Mouse (Mus musculus): ENCODE data around the gene Morn3. TPM values are rescaled to one million over a fixed set of nuclear protein-coding genes. Genes with fewer than 3 reads are reported as not detected.

The Morn3 gene
- total RNA-seq, 2 experiments from 2014 or later, result not detected

- intact Hi-C loops (cut with DNase I), result no loop called here
These were observed 49.3 kb downstream of the Morn3 start for GRCm38 (mm10) chr5:122997205-122998204.

DNA sequence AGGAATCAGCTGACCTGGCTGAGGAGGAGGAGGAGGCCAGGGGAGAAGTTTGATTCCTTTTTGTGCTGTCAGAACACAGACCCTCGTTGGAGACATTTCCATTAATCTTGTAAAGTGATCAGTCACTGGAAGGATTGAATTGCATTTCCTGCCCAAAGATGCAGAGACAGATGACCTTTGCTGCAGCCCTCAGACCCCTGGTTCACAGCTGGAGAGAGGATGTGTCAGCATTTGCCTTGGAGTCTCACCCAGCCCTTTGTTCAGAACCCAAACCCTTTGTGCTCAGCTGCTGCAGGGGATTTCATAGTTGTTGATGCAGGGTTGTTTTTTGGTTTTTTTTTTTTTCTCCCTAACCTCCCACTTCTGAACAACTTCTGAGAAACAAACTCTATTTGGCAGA lies 51.9 kb downstream of the Morn3 start:
- intact Hi-C loops (cut with DNase I), result no loop called here
- no peak for DNase-seq

More at GRCm38 (mm10) chr5:122997205-122998204, 49.3 kb downstream of the Morn3 start:
- DNase-seq, result no peak

DNA sequence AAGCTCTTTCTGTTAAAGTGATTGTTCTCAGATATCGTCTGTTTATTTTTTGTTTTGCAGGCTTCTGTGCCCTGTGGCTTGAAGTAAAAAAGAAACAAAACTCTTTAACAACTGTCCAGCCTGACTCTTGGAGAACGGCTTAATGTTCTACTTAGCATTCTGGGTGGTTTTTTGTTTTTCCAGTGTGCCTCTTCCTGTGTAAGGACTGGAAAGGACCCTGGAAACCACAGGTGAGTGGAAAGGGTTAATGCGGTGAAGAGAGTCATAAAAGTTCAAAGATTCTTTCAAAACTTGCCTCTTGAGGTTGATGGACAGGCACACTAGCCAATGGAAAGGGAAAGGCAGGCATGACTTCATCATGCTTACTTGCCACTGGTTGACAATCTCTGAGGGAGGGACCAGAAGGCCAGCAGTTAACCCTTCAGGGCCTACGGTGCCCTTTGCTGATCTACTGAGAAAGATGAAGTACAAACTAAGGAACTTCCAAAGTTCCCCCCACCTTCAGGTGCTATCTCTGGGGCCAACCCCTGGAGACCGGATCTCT lies 52.4 kb downstream of the Morn3 start:
- intact Hi-C loops (cut with DNase I), result no loop called here
- DNase-seq, result peak; percentile 96 to 97

- intact Hi-C loops (cut with DNase I), result no loop called here
- DNase-seq, result no peak
These were observed 53.0 kb downstream of the Morn3 start for GRCm38 (mm10) chr5:122993811-122994210.

DNA sequence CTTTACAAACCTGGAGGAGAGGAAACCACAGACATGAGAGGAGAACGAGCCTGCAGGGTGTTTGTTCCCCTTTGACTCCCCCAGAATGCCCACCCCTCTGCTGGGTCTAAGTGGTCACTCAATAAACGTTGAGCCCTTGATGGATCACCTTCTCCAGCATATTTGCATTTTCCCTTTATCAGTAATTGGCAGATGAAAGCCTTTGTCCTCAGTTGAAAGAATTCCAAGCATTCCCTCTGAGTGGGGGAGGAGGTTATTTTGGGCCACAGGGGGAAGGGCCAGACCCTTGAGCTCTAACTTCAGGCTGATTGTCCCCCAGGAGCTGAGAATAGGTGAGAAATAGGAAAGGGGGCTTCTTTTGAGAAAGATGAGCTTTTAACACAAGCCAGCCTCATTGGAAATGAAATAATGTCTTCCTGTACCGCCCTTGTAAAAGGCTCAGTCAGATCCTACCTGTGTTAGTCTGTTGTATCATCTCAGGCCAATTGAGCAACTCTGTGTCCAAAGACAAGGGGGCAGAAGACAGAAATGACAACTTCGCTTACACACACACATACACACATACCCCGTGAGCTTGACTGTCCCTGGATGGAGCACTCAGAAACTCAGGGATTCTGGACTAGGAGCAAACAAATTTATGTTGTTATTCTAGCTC lies 55.3 kb downstream of the Morn3 start:
- DNase-seq, result peak in 1 of 2 experiments; percentile 40
- intact Hi-C loops (cut with DNase I), result no loop called here

DNA sequence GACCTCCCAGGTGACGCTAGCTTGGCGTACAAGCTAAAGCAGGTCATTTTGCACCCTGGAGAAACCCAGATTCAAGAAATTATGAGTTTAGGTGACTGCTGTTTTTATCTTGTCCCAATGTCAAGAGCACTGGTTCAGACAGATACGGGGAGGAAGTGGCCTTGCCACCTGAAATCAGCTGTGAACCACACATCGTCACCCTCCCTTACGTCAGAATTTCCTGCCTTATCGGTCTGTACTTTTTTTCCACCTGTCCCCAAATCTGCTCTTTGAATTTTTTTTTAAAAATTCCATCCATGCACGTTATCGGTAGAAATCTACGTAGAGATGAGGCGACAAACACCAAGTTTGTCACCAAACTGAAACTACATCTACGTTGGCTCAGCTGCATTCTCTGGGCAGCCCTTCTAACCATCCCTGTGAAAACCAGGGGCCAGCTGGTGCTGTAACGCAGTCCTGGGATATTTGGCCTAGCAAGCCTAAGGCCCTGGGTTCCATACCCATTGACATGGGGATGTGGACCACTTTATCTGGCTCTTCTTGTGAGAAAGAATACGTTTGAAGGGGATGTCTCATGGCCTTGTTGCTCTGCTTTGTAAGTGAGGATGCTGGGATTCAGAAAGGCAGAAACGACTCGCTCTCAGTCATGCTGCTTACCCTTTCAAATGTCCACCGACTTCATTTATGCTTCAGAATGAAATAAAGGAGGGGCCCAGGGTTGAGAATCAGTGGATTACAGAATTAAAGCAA lies 56.2 kb downstream of the Morn3 start:
- intact Hi-C loops (cut with DNase I), result no loop called here
- DNase-seq, result no peak

DNA sequence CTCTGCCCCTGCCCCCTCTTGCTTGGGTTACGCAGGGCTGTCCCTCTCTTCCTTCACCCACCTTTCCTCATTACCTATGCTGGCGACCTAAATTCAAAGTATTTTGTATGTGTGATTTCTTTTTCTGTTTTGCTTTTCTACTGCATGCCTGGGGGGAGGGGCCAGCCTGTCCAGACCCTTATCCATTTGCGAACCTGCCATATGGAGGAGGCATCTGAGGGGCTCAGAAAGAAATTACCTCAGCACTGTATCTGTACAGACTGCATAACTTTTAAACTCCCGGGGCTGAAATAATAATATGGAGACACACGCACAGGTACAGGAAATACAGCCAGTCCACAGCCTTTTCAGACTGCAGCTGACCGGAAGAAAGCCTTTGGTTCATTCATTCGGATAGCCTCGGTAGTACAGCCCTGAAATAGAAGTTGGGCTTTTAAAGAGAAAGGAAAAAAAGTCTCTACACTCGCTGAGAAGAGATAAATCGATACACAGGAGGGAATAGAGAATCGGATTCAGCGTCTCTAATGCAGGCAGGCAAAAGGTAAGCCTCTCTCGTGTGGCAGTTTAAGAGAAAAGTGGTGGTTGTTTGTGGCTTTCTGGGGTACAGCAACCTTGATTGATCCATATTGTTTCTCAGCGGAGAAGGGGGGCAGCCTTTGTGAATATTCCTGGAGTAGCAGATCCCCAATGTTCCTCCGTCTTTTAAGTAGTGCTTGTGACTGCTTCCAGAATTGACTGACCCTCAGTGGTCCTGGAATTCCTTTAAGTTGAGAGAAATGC lies 57.1 kb downstream of the Morn3 start, which contains the start of gene Kdm2b:
Gene Kdm2b, minus strand, starts transcription at position 273 of the 780 bp plus-strand sequence.
- DNase-seq, result peak; percentile 27 to 49
- intact Hi-C loops (cut with DNase I), result loop anchor here (2.0 kb wide), 1 partner anchor 23 kb away; no protein-coding TSS in a partner anchor

DNA sequence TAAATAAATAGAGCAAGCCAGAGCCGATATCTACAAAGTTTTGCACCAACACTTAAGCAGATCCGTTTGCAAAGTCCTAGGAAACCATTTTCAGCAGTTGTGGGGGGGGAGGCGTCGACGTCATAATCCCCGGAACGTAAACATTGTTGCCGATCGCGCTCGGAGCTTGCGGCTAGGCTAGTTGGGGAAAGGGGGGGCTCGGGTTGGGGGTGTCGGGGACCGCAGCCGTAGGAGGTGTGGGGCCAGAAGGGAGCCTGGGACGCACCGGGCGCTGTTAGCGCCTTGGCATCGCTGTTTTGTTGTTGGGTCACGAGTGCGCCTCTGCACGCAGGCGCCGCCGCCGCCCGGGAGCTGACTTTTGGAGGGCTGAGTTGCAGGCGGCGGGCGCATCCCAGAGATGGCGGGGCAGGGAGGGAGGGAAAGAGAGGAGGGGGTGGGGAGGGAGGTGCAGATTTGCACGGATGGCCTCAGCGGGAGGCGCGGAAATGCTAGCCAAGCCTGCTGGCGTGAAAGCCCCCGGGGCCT lies 57.8 kb downstream of the Morn3 start:
- intact Hi-C loops (cut with DNase I), result loop anchor here (2.0 kb wide), 1 partner anchor 24 kb away; no protein-coding TSS in a partner anchor
- DNase-seq, result peak; percentile 81 to 83

DNA sequence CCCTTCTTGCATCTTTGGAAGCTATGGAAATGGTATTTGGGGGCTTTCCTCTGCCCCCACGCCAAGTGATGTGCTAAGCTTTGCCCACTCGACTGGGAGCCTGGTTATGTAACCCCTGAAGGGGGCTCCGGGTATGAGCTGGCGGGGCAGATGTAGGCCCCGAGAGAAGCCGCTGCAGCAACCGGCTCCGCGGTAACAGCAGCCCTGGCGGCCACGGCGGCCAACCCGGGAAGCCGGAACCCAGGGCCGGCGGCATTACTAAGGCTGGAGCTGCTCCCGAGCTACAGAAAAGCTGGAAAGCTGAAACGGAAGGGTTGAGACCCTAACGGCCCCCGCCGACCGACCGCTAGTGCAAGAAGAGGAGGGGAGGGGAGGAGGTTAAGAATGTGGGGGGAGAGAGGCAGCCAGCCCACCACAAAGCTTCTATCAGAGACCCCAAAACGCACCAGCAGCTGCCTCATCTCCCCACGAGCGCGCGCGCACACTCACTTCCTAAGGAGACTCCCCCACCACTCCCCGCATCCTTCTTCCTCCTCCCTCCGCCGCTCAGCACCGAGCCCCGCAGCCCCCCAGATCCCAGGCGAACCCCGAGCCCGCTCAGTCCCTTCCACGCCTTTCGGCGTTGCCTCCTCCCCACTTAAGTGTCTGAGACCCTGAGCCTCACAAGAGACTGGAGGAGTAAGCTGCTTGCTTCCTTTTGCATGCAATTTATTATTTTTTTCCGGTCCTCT lies 58.6 kb downstream of the Morn3 start:
- DNase-seq, result peak; percentile 66 to 70

DNA sequence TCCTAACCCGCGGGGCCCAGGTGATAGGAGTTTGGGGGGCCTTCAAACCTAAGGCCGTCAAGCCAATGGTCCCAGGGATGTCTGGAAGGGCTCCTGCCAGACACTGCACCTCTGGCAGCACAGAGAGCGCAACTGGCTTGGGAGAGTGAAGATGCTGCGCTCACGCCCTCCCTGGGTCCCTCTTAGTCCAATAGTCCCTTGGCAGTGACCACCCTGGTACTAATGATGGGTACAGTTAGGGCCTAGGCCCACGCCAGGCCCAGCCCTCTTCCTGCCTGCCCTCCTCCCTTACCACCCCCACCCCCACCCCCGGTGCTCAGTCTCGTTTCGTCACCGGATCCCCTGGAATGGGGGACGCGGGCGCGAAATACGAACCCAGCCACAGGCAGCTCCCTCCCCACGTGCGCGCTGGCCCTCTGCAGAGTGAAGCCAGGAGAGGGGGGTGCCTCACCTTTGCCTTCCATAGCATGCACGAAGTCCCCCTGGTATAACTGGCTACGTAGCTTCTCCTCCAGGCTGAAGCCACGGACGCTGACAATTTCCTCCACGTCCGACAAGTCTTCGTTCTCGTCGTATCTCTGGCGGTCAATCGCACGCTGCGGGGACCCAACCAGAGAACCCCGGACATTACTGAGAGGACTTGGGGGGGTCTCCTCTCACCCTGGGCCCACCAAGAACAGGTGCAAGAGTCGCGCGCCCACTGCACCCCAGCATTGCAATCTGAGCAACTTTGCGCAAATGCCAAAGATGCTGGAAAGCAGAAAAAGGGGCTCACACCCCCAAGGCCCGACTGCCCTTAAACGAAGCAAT lies 59.4 kb downstream of the Morn3 start:
- intact Hi-C loops (cut with DNase I), result loop anchor here (2.0 kb wide), 1 partner anchor 25 kb away; no protein-coding TSS in a partner anchor
- peak; percentile 29 to 45 for DNase-seq

More for the DNA sequence above, 58.6 kb downstream of the Morn3 start:
- intact Hi-C loops (cut with DNase I), result loop anchor here (2.0 kb wide), 1 partner anchor 25 kb away; no protein-coding TSS in a partner anchor

- DNase-seq, result no peak
- intact Hi-C loops (cut with DNase I), result no loop called here
These were observed 60.7 kb downstream of the Morn3 start for GRCm38 (mm10) chr5:122986091-122986493.

Other genes starting within 250 kb of the Morn3 start
- gene Anapc5, start 225.7 kb downstream of the Morn3 start, total RNA-seq (2021), result 100 to 1,000 TPM; 215 to 217 TPM
- gene Rnf34, start 197.0 kb downstream of the Morn3 start, total RNA-seq (2021), result 10 to 100 TPM; 26.8 to 32.9 TPM
- gene Kdm2b, start 57.2 kb downstream of the Morn3 start, total RNA-seq (2021), result 10 to 100 TPM; 23.1 to 23.3 TPM
- gene Orai1, start 31.9 kb downstream of the Morn3 start, total RNA-seq (2021), result 10 to 100 TPM; 18.7 to 20.2 TPM
- 10 to 100 TPM; 11.1 to 11.7 TPM for gene Tmem120b, start 21.4 kb upstream of the Morn3 start, total RNA-seq (2021)
- gene Rhof, start 85.7 kb upstream of the Morn3 start, total RNA-seq (2021), result under 1 TPM; 0.64 to 0.77 TPM
- 10 to 100 TPM; 19.6 to 22.1 TPM for gene Setd1b, start 95.2 kb upstream of the Morn3 start, total RNA-seq (2021)
- 10 to 100 TPM; 20.5 to 24.6 TPM for gene Psmd9, start 122.4 kb upstream of the Morn3 start, total RNA-seq (2021)
- gene Hpd, start 135.7 kb upstream of the Morn3 start, total RNA-seq (2021), result not detected
- gene Wdr66, start 205.1 kb upstream of the Morn3 start, total RNA-seq (2021), result 1 to 10 TPM; 1.5 to 1.7 TPM